Mouse (Mus musculus) small intestine, adult 2 months (tissue): ENCODE results near the gene Bmp2k.

Source experiments
- CTCF ChIP-seq: fragments of 200-500 bp; IDR thresholded peaks from 2 replicates; pipeline ENCODE4 v1.5.1; 2012; ENCODE audit warnings: low read depth, mild to moderate bottlenecking, control low read depth, inconsistent platforms, low read length, moderate library complexity, mixed read lengths; ENCODE audit not compliant: insufficient replicate concordance, insufficient read length; ENCODE audit errors: extremely low read depth
- POLR2A ChIP-seq: fragments of 200-500 bp; IDR thresholded peaks from 2 replicates; pipeline ENCODE4 v1.6.1; 2012; ENCODE audit warnings: low read depth, mild to moderate bottlenecking, control low read depth, inconsistent platforms, low read length, moderate library complexity

DNA sequence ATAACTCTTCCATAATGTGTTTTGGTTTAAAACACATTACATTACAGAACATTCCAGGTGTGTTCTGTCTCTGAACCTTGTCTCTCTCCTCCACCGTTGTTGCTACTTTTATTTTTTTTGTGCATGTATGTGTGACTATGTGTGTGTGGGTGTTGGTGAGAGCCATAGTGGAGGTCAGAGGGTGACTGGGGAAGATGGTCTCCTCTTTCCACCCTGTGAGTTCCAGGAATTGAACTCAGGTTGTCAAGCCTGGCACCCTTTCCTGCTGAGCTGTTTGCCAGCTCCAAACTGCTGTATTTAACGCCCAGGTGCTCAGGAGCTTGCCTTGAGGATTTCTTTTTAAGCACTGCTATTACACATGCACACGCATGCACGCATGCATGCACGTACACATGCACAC, 78.7 kb downstream of the Bmp2k start:
- no peak for TF ChIP-seq CTCF
- TF ChIP-seq POLR2A, result no peak
